Mouse (Mus musculus): ENCODE measurements at regions not wholly inside any gene's neighbourhood (a gene's known extent, or its start where the extent isn't known, plus 50 kb on each side); places are given as distances from the start of the nearest gene placed in this dataset.

DNA sequence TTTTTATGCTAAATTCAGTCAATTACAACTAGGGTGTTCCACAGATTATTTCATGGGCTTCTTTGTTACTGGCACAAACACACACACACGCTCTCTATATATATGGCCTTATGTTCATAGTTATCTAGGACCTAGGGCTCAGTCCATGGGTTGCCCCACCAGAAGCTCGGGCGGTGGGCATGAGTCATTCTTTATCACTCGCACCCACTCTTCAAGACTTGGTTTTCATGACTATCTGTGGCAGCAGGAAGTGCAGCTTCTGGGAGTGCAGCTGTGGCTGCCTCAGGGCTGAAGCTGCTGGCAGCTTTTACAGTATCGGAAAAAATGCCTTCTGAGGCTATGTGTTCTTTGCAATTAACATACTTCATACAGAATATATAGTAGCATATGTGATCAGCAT is 198.7 kb downstream of the Ipo11 start:
- in situ Hi-C loops (cut with MboI, MseI), result no loop called here

DNA sequence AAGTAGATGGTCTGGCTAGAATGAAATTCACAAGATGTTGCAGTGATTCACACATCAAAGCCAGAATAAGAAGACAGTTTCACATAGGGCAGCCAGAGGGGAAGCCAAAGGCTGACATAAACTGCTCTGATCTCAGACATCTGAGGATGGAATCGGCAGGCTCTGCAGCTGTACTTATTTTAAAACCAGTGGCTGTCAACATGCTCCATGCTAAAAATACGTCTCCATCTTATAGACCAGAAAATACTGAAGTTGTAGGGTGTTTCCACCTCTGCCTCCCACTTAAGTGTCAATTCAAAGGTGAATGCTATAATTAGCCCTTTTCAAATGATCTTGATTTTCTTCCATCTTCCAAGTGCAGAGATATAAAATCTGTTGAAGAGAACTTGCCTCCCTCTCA is 202.4 kb downstream of the Ipo11 start:
- in situ Hi-C loops (cut with MboI, MseI), result no loop called here

DNA sequence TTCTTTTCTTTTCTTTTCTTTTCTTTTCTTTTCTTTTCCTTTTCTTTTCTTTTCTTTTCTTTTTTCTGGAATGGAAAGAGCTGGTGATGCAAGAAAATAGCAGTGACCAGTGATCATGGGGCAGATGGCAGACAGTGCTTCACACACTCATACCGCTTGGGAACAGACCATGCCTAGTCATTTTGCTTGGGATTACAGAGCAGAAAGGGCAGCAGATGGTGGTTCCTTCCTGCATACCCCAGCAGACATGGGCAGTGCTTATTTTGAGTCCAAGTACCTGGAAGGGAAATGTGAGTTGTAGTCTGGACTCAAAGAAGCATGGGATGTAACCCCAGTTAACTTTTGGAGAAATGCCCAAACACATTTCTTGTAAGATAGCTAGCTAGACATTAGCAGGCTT is 203.9 kb downstream of the Ipo11 start:
- in situ Hi-C loops (cut with MboI, MseI), result no loop called here

GRCm38 (mm10) chr13:106723315-106723714 is 213.4 kb downstream of the Ipo11 start:
- in situ Hi-C loops (cut with MboI, MseI), result loop anchor here in 1 of 2 experiments (25.0 kb wide), 1 partner anchor 1461 kb away; no protein-coding TSS in a partner anchor

GRCm38 (mm10) chr13:106721167-106721566 is 215.6 kb downstream of the Ipo11 start:
- in situ Hi-C loops (cut with MboI, MseI), result loop anchor here in 1 of 2 experiments (25.0 kb wide), 1 partner anchor 1459 kb away; no protein-coding TSS in a partner anchor

DNA sequence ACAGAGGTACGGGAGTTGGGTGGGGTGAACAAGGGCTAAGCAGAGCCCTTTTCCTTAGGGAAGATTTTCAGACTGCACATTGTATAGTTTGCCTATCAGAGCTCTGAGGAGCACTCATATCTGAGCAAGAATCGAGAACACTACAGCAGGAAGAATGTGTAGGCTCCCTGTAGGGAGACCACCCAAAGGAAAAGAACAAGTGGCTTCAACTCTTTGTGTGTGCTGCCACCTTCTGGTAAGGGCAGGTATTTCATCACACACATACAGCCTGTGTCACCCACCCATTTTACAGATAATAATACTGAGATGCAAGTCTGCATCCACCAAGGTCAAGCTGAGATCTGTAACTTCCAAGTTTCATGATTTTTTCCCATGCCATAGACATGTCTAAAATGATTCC is 221.0 kb downstream of the Ipo11 start:
- in situ Hi-C loops (cut with MboI, MseI), result loop anchor here (5.0 to 25.0 kb wide), 2 partner anchors 1273 to 1453 kb away; partner anchors contain the start of gene Htr1a (in 1 of the 2)

DNA sequence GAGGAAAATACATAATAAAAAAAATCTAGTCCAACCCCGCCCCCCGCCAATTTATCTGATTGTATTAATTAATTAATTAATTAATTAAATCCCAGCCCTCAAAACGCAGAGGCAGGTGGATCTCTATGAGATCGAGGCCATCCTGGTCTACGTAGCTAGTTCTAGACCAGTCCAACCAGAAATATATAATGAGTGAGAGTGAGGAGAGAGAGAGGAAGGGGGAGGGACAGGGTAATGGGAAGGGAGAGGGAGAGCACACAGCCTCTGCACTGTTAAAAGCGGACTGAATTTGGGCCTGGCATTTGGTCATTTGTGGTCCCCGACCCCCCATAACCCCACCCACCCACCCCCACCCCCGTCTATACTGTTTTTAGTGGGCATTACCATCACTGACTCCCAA is 221.5 kb downstream of the Ipo11 start:
- in situ Hi-C loops (cut with MboI, MseI), result loop anchor here (5.0 to 25.0 kb wide), 2 partner anchors 1273 to 1453 kb away; partner anchors contain the start of gene Htr1a (in 1 of the 2)

DNA sequence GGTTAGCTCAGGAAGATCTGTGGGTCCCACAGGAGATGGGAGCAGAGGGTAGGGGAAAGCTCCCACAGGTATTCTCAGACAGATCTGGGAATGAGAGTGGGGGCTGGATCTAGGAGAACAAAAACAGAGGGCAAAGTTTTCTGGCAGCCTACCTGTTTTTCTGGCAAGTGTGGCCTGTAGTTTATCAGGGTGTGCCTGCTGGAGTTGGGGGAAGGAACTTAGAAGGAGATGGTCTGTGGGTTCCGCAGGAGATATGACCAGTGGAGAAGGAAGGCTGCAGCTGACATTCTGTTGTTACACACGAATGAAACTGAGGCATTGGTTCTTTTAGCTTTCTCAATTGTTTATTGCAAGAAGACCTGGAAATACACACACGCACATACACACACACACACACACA is 226.2 kb downstream of the Ipo11 start:
- in situ Hi-C loops (cut with MboI, MseI), result loop anchor here in 1 of 2 experiments (5.0 to 25.0 kb wide), 2 partner anchors 1263 to 1448 kb away; no protein-coding TSS in a partner anchor

DNA sequence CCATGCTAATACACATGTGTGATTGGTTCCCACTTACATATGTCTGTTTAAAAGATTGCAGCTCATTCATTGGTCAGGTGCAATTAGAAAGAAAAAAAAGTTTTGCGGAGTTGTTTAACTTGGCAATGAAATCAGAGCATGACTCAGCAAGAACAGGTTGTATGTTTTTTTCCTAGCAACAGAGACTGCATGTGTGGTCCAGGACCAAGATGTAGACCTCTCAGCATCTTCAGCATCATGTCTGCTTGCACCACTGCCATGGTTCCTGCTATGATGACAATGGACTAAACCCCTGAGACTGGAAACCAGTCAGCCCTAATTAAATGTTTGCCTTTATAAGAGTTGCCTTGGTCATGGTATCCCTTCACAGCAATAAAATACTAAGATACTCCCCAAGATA is 236.4 kb downstream of the Ipo11 start:
- in situ Hi-C loops (cut with MboI, MseI), result loop anchor here in 1 of 2 experiments (25.0 kb wide), 1 partner anchor 1438 kb away; no protein-coding TSS in a partner anchor

GRCm38 (mm10) chr13:106699957-106700356 is 236.8 kb downstream of the Ipo11 start:
- in situ Hi-C loops (cut with MboI, MseI), result loop anchor here in 1 of 2 experiments (25.0 kb wide), 1 partner anchor 1438 kb away; no protein-coding TSS in a partner anchor

DNA sequence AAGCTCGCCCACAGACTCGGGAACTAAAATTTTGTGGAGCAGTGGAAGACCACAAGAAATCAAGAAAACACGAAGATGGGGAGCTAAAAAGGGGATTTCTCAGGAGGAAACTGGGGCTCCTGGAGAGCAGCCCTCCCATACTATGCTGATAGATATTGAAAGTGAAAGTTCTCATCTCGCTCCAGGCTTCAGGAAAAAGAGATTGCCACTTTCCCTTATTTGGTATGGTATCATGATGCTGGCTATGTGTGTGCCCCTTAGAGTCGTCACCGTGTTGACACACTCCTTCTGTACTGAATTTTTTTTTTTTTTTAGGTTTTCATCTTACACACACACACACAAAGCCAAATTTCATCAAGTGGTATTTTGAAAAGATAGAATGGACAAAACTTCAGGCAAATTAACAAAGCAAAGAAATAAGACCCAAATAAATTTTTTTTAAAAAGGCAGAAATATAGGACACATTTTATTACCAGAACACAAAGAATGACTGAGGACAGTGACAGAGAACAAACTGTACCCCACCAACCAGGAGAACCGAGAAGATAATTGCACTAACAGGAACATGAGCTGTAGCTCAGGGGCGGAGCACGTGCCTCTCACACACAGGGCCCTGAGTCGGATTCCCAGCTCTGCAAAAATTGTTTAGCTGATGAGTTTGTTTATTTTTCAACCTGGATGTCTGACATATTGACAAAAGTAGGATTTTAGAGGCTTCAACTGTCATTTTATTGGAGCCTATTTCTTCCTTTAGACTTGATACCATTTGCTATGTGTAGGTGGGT is 244.8 kb downstream of the Ipo11 start:
- in situ Hi-C loops (cut with MboI, MseI), result no loop called here

DNA sequence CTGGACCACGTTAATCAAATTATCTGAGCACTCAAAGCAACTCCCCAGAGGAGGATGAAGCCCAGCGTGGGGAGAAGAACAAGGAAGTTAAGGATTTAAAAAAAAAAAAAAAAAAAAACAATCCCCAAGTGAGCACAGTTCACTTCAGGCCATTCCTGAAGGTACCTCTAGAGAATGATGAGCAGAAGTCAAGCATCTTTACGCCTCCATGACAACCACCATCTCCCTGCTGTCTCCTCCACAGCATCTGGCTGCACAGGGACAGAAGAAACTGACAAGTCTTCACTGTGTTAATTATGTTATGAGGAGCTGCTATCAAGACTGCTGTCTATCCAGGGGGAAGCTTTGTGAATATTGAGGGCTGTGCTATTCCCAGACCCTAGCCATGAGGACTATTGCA is 246.6 kb downstream of the Ipo11 start:
- in situ Hi-C loops (cut with MboI, MseI), result no loop called here

DNA sequence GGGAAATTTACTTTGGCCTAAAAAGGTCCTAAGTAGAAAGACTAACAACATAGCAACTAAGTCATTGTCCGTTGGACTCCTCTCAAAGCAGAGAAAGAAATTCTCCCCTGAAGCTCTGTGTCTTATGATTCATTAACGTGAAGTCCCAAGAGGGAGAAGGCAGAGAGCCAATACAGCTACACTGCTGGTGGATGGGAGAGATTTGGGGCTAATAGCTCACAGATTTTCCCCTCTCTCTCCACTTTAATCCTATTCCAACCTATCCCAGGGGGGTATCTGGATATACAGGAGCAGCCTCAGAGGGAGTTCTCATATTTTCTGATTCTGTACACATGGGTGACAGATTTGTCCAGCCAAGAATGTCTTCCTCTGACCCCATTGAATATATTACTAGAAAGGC is 247.1 kb downstream of the Ipo11 start:
- in situ Hi-C loops (cut with MboI, MseI), result no loop called here

DNA sequence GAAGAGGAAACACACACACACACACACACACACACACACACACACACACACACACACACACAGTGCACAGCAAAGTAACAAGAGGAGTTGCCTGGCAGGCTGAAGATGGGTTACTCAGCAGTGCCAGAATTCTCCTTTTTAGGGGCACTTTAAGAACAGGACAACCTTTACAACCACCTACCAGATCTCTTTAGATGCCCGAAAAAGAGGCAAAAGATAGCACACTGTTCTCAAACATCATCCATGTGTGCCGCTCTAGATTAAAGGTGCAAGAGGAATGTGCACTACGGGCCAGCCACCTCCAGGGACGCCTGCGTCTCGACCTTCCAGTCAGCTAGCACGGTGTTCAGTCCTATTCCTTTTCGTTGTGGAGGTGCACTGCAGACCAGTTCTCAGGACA is 247.7 kb downstream of the Ipo11 start:
- in situ Hi-C loops (cut with MboI, MseI), result no loop called here

GRCm38 (mm10) chr13:106669665-106670064 is 267.1 kb downstream of the Ipo11 start:
- in situ Hi-C loops (cut with MboI, MseI), result no loop called here

DNA sequence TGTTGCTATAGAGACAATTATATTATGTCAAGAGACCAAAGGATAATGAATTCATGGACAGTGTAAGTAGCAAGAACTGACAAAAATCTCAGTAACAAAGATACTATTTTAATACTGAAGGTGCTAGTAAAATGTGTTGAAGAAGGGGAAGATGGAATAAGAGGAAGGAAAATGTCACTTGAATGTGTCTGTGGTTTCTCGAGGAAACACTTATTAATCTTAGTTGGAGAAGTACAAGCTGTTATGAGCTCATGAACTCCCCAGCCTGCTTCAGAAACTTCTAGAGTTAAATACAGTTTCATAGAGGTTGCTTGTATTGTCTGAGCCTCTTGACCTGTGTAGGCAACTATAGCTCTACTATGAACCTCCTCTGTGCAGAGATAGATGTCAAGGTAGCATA is 274.6 kb downstream of the Ipo11 start:
- in situ Hi-C loops (cut with MboI, MseI), result no loop called here

- in situ Hi-C loops (cut with MboI, MseI), result loop anchor here in 1 of 2 experiments (5.0 kb wide), 1 partner anchor 103 kb away; no protein-coding TSS in a partner anchor
Observed at GRCm38 (mm10) chr13:106649363-106649762, 287.4 kb downstream of the Ipo11 start.

- in situ Hi-C loops (cut with MboI, MseI), result no loop called here
Observed at GRCm38 (mm10) chr13:106643302-106643975, 293.3 kb downstream of the Ipo11 start.

DNA sequence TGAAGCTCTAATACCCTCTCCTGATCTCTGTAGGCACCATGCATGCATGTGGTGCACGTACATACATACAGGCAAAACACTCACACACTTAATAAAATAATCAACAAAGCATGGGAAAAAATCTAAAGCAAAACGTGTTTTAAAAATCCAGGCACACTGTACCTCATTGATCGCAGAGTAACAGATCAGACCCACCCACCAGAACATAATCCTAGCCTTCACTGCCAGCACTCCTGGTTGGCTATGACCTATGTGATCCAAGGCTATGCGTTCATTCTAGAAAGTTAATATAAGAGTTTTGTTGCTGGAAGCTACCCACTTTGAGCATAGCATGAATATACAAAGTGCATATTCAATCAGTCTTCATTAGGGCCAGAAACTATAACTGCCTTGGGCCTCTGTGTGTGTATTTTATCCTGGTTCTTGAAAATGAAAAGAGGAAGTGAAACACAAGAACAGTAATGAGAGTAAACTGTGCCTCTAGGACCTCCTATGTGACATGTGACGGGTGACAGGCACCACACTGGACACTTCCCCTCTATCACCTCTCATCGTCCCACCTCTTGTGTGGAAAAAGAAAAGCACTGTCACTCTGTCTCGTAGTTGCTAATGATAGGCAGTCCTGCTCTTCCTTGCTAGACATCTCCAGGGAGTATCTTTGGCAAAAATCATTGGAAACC is 297.9 kb downstream of the Ipo11 start:
- in situ Hi-C loops (cut with MboI, MseI), result no loop called here

DNA sequence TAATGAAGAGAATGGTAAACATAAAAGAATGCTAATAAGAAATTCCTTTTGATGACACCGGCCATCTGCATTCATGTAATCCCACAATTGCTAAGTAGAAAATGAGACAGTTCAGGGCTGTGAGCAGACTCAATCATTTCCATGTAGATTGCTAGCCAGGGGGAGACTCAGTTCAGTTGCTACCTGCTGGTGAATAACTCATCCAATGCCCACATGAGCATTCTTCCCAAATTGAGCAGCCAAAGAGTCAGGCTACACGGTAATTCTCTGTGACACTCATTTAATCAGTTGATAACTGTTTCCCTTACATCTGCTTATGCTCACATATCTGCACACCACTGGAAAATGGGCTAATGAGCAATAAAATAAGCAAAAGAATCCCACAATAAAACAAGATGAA is 345.0 kb downstream of the Ipo11 start:
- in situ Hi-C loops (cut with MboI, MseI), result no loop called here

- in situ Hi-C loops (cut with MboI, MseI), result no loop called here
Observed at GRCm38 (mm10) chr13:106567658-106568359, 368.9 kb downstream of the Ipo11 start.

Data from T-helper 17 cell (primary cell).